Mouse (Mus musculus): Measurements from ENCODE around the gene Ror2.

The Ror2 gene

DNA sequence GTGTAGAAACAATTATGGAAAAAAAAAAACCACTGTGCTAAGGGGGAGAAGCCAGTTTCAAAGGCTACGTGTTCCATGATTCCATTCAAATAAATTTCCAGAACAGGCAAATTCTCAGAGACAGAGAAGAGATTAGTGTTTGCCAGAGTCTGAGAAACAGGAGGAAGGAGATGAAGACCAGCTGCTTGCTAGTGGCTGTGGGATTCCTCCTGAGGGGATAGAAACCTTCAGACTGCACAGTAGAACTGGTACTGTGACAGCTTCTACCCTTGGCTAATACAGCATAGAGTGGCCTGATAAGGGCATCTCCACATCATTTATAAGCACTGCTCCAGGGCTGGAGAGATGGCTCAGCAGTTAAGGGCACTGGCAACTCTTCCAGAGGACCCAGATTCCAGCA, 11.2 kb downstream of the Ror2 start:
- DNase-seq (ENCODE audit: low spot score): no peak

- DNase-seq (ENCODE audit: low spot score): no peak
Observed at GRCm38 (mm10) chr13:53271595-53271994, 14.3 kb downstream of the Ror2 start.

GRCm38 (mm10) chr13:53270549-53270948, 15.4 kb downstream of the Ror2 start:
- DNase-seq (ENCODE audit: low spot score): no peak

DNA sequence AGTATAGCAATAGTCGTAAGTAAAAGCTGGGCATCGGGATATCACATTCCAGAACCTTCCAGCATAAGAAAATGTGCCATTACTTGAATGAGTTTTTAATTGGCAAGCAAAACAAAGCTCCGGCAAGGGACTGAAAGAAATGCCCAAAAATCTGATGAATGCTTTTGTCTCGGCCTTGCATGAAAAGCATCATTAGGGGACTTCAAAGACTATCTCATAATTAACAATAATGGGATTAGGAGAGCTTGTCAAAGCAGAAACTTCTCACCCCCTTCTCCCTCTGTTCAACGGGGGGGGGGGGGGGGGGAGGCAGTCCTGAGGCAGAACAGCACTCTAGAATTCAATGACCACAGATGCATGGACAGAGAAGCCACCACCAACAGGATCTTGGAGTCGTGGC, 17.4 kb downstream of the Ror2 start:
- no peak for DNase-seq (ENCODE audit: low spot score)

DNA sequence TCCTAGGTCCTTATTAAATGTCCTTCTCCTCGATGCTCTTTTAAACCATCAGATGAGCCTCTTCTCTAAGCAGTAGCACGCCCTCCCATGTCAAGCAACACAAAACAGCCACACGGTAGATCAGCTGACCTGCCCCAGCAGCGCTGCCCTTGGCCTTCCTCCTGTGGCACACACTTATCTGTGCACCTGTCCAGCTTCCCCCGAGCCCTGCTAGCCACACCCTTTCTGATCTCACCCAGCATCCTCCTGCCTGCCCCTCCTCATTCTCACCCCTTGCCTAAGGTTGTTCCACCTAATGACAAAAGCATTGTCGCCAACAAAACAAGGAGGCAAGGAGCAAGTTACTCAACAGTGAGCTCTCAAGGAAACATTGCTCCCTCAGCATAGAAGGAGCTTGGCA, 18.1 kb downstream of the Ror2 start:
- no peak for DNase-seq (ENCODE audit: low spot score)

DNA sequence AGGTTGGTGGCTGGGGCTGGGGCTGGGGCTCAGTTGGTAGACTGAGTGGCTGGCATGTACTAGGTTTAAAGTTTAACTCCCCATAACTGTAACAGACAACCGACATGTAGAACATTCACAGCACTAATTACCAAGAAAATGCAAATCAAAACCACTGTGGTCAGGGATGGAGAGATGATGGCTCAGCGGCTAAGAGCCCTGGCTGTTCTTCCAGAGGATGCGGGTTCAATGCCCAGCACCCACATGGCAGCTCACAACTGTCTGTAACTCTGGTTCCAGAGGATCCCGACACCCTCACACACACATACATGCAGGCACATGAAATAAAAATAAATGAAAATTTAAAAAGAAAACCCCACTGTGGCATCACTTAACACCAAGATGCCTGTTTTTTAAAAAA, 18.8 kb downstream of the Ror2 start:
- no peak for DNase-seq (ENCODE audit: low spot score)

- DNase-seq (ENCODE audit: low spot score): no peak
Observed at GRCm38 (mm10) chr13:53266543-53266951, 19.4 kb downstream of the Ror2 start.

- no peak for DNase-seq (ENCODE audit: low spot score)
Observed at GRCm38 (mm10) chr13:53264896-53265295, 21.0 kb downstream of the Ror2 start.

DNA sequence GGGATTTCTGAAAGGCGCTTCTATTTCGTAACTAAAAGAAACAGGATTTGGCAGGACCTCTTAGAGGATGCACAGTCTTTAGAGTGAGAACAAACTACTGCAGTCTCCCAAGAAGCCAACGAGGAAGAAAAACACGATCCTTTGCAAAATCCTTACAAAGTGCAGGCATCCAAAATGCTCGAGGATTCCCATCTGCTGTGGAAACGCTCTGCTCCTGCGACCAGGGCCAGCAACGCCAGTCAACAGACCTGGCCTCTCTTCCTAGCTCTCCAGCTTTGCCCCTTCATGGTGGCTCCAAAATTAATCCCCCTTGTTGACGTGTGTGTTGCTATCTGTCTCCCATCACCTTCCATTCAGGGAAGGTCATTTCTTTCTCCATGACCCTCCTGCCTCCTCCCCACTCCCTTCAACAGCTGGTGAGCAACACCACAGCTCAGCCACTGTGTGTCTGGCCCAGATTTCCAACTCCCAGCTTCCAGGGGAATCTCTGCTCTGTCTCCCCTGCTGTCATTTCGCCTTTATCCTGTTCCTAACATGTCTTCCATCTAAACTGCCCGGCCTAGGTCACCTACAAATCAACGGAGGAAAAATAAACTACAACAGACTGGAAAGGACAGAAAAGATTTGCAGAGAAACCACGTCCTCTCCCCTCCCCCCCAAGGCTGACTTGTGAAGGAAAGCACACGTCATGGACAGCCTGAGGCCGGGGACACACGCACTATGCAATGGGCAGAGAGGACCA, 23.2 kb downstream of the Ror2 start:
- no peak for DNase-seq (ENCODE audit: low spot score)

- peak; percentile 45 for DNase-seq (ENCODE audit: low spot score)
Observed at GRCm38 (mm10) chr13:53261106-53261771, 24.7 kb downstream of the Ror2 start.

DNA sequence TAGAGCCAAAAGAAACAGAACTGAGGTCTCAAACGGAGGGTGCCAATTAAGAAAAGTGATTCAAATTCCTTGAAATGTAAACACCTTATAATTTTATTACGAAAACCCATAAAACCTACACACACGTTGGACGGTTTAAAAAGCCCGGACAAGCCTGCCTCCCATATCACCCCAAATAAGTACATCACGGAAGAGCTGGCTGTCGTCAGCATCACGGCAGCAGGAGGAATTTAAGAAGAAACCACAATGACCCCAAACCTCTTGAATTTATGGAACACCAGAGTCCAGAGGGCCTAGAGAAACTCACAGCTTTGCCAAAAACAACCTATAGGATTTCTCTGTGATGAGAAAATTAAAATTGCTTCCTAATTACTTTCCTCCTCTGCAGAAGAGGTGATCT, 27.0 kb downstream of the Ror2 start:
- no peak for DNase-seq (ENCODE audit: low spot score)

DNA sequence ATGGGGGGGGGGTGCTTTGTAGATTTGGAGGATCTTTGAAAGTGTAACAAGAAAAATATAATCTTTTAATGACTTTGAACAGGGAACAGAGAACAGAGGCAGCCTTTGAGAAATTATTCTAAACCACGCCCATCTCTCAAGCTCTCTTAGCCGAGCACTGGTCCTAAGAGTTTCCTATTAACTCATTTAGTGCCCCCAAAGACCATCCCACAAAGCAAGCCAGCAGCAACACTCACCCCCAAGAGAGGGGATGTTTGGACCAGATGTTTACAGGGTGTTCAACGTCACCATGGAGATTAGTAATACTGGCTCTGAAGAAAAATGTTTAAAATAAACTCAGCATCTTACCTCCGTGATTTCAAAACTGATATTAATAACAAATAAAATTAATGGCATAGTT, 27.4 kb downstream of the Ror2 start:
- no peak for DNase-seq (ENCODE audit: low spot score)

- DNase-seq (ENCODE audit: low spot score): no peak
Observed at GRCm38 (mm10) chr13:53253255-53253654, 32.7 kb downstream of the Ror2 start.

- DNase-seq (ENCODE audit: low spot score): no peak
Observed at GRCm38 (mm10) chr13:53248586-53249401, 37.1 kb downstream of the Ror2 start.

- no peak for DNase-seq (ENCODE audit: low spot score)
Observed at GRCm38 (mm10) chr13:53248080-53248479, 37.8 kb downstream of the Ror2 start.

DNA sequence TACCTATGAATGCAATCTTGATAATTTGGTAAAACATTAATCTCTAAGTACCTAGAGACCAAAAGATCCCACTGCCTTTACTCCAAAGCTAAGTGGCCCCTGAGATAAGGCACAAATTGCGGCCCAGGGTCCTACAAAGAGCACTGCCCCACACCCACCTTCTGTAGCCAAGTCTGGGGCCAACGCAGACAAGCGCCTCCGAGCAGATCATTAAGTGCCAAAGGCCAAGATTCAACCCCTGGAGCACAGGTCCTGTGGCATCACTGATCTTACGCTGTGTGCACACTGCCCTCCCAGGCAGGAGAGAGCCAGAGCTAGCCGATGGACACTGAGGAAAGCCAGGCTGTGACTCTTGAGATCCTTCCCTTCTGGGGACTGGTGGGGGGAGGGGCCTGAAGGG, 38.7 kb downstream of the Ror2 start:
- DNase-seq (ENCODE audit: low spot score): no peak

DNA sequence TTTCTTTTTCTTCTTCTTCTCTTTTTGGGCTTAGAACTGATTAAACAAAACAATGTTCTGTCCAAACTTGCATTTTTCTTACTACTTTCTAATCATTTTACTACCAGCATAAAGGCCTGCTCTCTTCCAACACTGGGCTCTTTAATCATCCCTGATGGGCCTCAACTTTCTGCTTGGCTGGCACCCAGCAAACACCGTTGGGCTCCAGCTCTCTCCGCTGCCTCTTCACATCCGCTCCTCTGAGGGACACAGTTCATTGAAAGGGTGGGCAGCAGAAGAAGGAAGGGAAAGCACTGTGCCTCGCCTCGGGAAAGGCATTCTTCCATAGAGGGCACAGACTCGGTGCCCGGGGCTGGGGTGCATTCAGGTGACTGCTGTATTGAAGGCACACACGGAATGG, 41.8 kb downstream of the Ror2 start:
- no peak for DNase-seq (ENCODE audit: low spot score)

DNA sequence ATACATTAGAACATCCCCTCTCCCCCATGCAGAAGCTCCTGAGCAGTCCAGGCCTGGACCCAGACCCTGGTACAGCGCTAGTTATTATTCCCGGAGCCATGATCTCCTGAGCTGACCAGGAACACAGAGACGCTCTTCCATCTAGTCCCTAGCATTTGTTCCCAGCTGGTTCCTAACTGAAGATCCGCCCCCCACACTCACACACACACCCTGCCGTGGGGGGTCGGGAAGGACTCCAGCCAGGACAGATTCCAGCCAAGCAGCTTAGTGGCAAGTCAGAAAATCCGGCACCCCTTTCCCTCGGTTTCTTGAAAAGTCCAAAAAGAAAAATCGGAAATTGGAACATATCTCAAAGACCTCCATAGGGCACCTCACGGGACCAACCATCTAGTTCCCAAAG, 48.5 kb downstream of the Ror2 start:
- DNase-seq (ENCODE audit: low spot score): no peak

GRCm38 (mm10) chr13:53236434-53237401, 49.2 kb downstream of the Ror2 start:
- peak; percentile 58 for DNase-seq (ENCODE audit: low spot score)

DNA sequence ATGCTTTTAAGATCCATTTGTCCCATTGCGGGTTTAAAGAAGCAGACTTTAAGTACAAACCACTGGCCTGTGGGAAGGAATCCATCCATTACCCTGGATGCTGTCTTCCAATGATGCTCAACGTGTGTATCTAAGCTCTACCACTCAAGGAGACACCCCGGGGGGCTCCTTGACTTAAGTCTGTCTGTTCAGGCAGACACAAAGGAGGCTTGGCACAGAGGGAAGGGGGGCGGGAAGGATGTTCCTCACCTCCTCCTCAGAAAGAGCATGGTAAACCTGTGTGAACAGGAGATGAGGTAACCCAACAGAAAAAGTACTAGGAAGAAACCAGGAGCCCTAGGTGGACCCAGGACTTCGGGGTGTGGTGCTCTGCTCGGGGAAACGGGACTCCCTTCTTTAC, 50.0 kb downstream of the Ror2 start:
- DNase-seq (ENCODE audit: low spot score): no peak

DNA sequence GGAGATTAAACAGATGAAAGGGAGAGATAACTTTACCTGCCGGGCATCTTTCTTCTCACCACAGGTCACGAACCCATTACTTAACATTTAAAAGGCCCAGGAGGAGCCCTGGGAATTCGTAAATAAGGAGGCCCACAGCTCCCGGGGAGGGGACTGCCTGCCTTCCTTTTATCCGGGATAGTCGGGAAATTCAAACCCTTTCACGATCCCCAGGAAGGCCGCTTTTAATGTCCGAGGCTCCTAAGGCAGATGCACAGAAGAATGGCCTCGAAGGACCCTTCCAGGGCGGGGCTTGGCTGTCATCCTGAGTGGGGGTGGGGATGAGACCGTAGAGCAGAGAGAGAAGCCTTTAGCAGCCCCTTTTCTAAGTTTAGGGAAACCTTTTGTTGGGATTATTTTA, 51.1 kb downstream of the Ror2 start:
- DNase-seq (ENCODE audit: low spot score): no peak
